ENCODE assay signal across 10 mouse cellular contexts in the genomic region with DNA sequence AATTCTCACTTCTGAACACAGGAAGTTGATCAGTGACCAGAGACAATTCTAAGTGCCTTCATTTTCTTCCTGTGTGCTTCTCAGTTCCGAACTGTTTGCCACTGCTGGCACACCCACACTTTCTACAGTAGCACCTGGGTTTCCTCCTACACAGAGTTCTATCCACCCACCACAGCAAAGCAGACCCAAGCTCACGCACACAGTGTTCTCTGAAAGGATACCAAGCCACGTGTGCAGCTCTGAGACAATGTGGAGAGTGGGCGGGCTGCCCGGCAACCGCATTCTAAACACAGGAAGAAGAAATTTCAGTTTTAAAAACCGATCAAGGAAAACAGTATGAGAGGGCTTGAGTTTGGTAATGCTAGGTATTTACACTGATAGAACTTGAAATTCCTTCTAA.
DNase-seq lines count a peak whose midpoint lies in the region; ATAC-seq and TF ChIP-seq lines count a peak whose summit lies in the region.
"Had no signal": no experiment of that assay in that cellular context is flagged by ENCODE, and none has a peak within 500 bp of the region (broad histone marks: within the 10 kb centered on the region; RNA-seq: fewer than 3 reads in every experiment).

No protein-coding gene starts in this region.

- peak overlapping the region; percentile 84; the same call in 1 of the 2 replicates for H3K27ac ChIP-seq in olfactory bulb, adult 2 months (ENCODE audit: insufficient read depth, low read depth, low read length)
- H3K27ac ChIP-seq in midbrain, embryonic 10.5 days (replicated peaks), result no peak overlapping the region
- no peak overlapping the region for H3K27ac ChIP-seq in kidney, embryonic 16.5 days (ENCODE audit: low read length)
- H3K27ac ChIP-seq: embryonic facial prominence, embryonic 13.5 days; kidney, postnatal 0 days had no signal

- no peak for ATAC-seq in kidney, embryonic 16.5 days (ENCODE audit: low FRiP score, low TSS enrichment)
- no peak for ATAC-seq in megakaryocyte-erythroid progenitor cell, adult 5-6 weeks (replicated peaks; ENCODE audit: low FRiP score, low TSS enrichment, poor library complexity, severe bottlenecking)

- no peak overlapping the region for H3K9ac ChIP-seq in kidney, embryonic 16.5 days (replicated peaks; ENCODE audit: low read length)
- H3K9ac ChIP-seq: embryonic facial prominence, embryonic 13.5 days had no signal

- no peak overlapping the region for H3K4me3 ChIP-seq in olfactory bulb, adult 2 months (ENCODE audit: insufficient read depth, low read depth, low read length)
- H3K4me3 ChIP-seq in midbrain, embryonic 10.5 days, result no peak overlapping the region
- no peak overlapping the region for H3K4me3 ChIP-seq in kidney, embryonic 16.5 days (ENCODE audit: low read length)
- H3K4me3 ChIP-seq: embryonic facial prominence, embryonic 13.5 days had no signal

- H3K27me3 ChIP-seq in midbrain, embryonic 10.5 days (ENCODE audit: low read depth, poor library complexity, severe bottlenecking), result no peaks in the 10 kb centered on the region
- H3K27me3 ChIP-seq in kidney, embryonic 16.5 days (ENCODE audit: insufficient read depth, low read length), result no peaks in the 10 kb centered on the region
- H3K27me3 ChIP-seq: embryonic facial prominence, embryonic 13.5 days had no signal

- no peaks in the 10 kb centered on the region for H3K9me3 ChIP-seq in midbrain, embryonic 10.5 days (replicated peaks)
- H3K9me3 ChIP-seq in kidney, embryonic 16.5 days (ENCODE audit: low read length), result no peaks in the 10 kb centered on the region
- H3K9me3 ChIP-seq: embryonic facial prominence, embryonic 13.5 days had no signal

- H3K4me2 ChIP-seq in kidney, embryonic 16.5 days (replicated peaks; ENCODE audit: low read depth, low read length), result no peak overlapping the region
- H3K4me2 ChIP-seq: embryonic facial prominence, embryonic 13.5 days had no signal

- TF ChIP-seq POLR2A in olfactory bulb, adult 2 months (IDR thresholded peaks at IDR 0.05; ENCODE audit: insufficient read depth, low read depth, low read length), result no peak

- peak; percentile 14 for DNase-seq in 3T3-L1 (ENCODE audit: low read depth, low spot score)
- DNase-seq in frontal cortex, adult 2 months (ENCODE audit: extremely low spot score in 1 of 2, low spot score in 1 of 2), result peak; percentile 88 to 90
- peak; percentile 63 to 74 for DNase-seq in layer of hippocampus, postnatal 10 days (ENCODE audit: low spot score in 2 of 2)
- DNase-seq in adrenal gland, postnatal 4 days (ENCODE audit: low spot score in 2 of 2), result no peak
- no peak for DNase-seq in midbrain, embryonic 10.5 days (ENCODE audit: low spot score)

- no peak for TF ChIP-seq CTCF in olfactory bulb, adult 2 months (IDR thresholded peaks at IDR 0.05; ENCODE audit: insufficient read depth, low read depth, low read length)

- 34% methylated on average over 7 of the region's 7 CpGs for WGBS in olfactory bulb, adult 2 months
- WGBS in midbrain, embryonic 10.5 days, result 86% methylated on average over 7 of the region's 7 CpGs
- WGBS in kidney, embryonic 16.5 days, result 77% methylated on average over 7 of the region's 7 CpGs

- peaks cover 3% of the 10 kb centered on the region for H3K4me1 ChIP-seq in olfactory bulb, adult 2 months (ENCODE audit: control insufficient read depth, insufficient read depth, low read length)
- H3K4me1 ChIP-seq in midbrain, embryonic 10.5 days, result no peaks in the 10 kb centered on the region
- H3K4me1 ChIP-seq in kidney, embryonic 16.5 days (ENCODE audit: insufficient read depth, low read length), result no peaks in the 10 kb centered on the region

- no peaks in the 10 kb centered on the region for H3K36me3 ChIP-seq in midbrain, embryonic 10.5 days
- no peaks in the 10 kb centered on the region for H3K36me3 ChIP-seq in kidney, embryonic 16.5 days (ENCODE audit: insufficient read depth, low read length)
- H3K36me3 ChIP-seq: embryonic facial prominence, embryonic 13.5 days had no signal

Comparison
In these comparisons a context has a peak if more than half of its experiments do, and no peak if none do; other contexts are left out.
1. DNase-seq: peak in 3T3-L1 (single experiment), frontal cortex, adult 2 months (2 of 2) and layer of hippocampus, postnatal 10 days (2 of 2); none in adrenal gland, postnatal 4 days (0 of 2) and midbrain, embryonic 10.5 days (single experiment).